Mouse (Mus musculus): ENCODE measurements around the gene Kdelr2. TPM values are rescaled to one million over a fixed set of nuclear protein-coding genes. Genes with fewer than 3 reads are reported as not detected.
A peak's percentile ranks its signal among the peaks of the same experiment; 100 is the strongest.

Gene Kdelr2
- polyA plus RNA-seq, 1 experiment = 4.8 TPM

DNA sequence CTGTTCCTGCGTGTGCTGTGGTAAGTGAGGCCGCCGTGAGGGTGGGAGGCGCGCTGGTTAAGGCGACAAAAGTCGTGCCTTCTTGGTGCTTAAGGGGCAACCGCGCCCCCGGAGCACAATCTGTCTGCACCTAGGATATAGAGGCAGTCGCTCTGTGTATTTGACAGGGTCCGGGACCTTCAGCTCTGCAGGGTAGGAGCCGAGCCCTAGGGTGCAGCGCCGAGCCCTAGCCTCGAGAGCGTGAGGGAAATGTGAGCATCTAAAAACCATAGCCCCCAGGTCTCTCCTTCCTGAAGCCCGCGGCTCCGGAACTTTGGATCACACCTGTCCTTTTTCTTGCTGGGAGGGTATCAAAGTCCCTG, 61.1 kb downstream of the Kdelr2 start:
- peaks cover 35% of the 10 kb centered on the region for H3K36me3 ChIP-seq (ENCODE audit: control insufficient read depth)
- H3K9me3 ChIP-seq (ENCODE audit: control insufficient read depth, low read length) = no peaks in the 10 kb centered on the region
- H3K4me1 ChIP-seq (ENCODE audit: control insufficient read depth) = peaks cover 47% of the 10 kb centered on the region
- H3K4me3 ChIP-seq (replicated peaks) = peak overlapping the region; percentile 77
- peaks cover 7% of the 10 kb centered on the region for H3K27me3 ChIP-seq (ENCODE audit: control insufficient read depth)
- no peak for TF ChIP-seq GATA1 (IDR thresholded peaks at IDR 0.05; ENCODE audit: low read length)
- no peak for TF ChIP-seq TAL1 (IDR thresholded peaks at IDR 0.05; ENCODE audit: low read length)

DNA sequence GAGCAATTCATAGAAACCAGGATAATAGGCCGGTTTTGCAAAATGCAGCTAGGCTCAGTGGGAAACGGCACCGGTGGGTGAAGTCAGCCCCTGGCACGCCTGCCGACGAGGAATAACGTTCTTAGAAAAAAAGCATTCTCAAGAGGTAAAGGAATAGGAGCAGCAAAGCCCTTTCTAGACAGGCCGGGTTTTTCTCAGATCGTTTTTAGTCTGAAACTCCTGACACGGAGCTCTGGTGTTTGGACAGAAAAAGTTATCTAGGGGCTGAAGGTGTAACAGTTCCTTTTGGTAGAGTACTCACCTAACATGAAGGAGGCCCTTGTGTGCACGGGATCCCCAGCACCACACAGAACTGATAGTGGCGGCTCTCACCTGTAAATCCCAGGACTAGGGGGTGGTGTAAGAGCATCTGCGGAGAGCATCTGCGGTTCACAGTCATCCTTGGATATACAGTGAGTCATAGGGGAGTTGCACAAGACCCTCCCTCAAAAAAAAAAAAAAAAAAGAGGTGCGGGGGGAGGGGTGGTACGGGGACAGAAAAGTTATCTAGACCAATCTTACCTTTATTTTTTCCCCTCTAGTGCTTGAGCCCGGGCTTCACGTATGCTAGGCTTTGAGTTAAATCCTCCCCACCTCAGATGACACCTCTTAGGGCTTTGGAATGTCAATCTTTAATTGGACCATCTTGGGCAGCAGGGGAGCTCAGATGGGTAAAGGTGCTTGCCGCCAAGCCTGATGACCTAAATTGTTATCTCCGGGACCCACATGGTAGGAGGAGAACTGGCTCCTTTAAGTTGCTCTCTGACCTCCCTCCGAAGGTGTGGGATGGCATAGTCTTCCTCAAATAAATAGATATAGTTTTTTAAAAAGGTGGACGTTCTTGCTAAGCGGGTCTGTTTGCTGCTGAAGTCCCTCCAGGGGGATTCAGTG, 61.8 kb downstream of the Kdelr2 start:
- peak; percentile 26; the same call in 1 of the 2 replicates for TF ChIP-seq GATA1 (IDR thresholded peaks at IDR 0.05; ENCODE audit: low read length)
- peak; percentile 64 for TF ChIP-seq TAL1 (IDR thresholded peaks at IDR 0.05; ENCODE audit: low read length)
- Histone ChIP-seq H3K4me3 (replicated peaks) (peak overlapping the region; percentile 77), H3K27me3 (ENCODE audit: control insufficient read depth) (peaks cover 7% of the 10 kb centered on the region), H3K4me1 (ENCODE audit: control insufficient read depth) (peaks cover 47% of the 10 kb centered on the region), H3K9me3 (ENCODE audit: control insufficient read depth, low read length) (no peaks in the 10 kb centered on the region), H3K36me3 (ENCODE audit: control insufficient read depth) (peaks cover 42% of the 10 kb centered on the region)

DNA sequence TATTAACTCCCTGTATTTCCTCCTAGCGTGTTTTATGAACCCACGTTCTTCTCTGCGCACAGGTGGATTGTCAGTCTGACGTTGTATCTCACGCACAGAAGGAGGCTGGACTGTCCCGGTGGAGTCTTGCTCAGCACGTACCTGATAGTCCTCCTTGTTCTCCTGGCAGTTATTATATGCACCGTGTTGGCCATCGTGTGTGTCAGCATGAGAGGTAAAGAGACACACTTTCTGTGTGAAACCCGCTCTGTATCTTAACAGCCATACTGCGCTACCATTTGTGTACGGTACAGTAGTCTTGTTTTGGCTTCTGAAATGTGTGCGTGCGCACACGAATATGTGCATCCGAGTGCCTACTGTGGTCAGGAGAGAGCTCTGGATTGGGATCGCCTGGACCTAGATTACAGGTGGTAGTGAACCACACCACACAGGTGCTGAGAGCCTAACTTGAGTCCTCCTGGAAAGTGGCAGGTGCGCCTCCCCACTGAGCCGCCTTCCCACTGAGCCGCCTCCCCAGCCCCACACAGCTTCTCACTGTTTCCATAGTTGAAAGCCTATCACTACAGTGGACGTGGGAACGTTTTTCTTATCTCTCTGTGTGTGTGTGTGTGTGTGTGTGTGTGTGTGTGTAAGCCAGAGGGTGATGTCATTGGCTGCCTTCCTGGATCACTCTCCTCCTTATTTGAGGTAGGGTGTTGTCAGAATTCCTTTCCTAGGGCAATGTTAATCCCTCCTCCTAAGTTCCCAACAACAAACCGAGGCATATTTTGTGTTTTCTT, 63.4 kb downstream of the Kdelr2 start:
- Histone ChIP-seq H3K4me1 (ENCODE audit: control insufficient read depth) (peaks cover 47% of the 10 kb centered on the region), H3K9me3 (ENCODE audit: control insufficient read depth, low read length) (no peaks in the 10 kb centered on the region), H3K36me3 (ENCODE audit: control insufficient read depth) (peaks cover 59% of the 10 kb centered on the region), H3K27me3 (ENCODE audit: control insufficient read depth) (no peaks in the 10 kb centered on the region), H3K4me3 (replicated peaks) (no peak overlapping the region)
- TF ChIP-seq GATA1 (IDR thresholded peaks at IDR 0.05; ENCODE audit: low read length) = no peak

DNA sequence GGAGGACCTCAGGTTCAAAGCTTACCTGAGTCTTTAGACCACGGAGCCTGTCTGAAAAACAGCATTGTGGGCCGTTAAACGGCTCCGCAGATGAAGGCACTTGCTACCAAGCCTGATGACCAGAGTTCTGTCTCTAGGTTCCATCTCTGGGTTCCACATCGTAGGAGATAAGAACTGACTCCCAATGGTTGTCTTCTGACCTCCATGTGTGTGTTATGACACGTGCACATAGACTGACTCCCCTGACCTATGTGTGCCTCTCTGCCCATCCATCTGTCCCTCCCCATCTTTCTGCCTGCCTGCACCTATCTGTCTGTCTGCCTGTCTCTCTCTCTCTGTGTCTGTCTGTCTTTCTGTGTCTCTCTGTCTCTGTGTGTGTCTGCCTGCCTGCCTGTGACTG, 64.3 kb downstream of the Kdelr2 start:
- Histone ChIP-seq H3K4me3 (replicated peaks) (no peak overlapping the region), H3K27me3 (ENCODE audit: control insufficient read depth) (no peaks in the 10 kb centered on the region), H3K36me3 (ENCODE audit: control insufficient read depth) (peaks cover 67% of the 10 kb centered on the region), H3K9me3 (ENCODE audit: control insufficient read depth, low read length) (no peaks in the 10 kb centered on the region), H3K4me1 (ENCODE audit: control insufficient read depth) (peaks cover 47% of the 10 kb centered on the region)
- TF ChIP-seq TAL1 (IDR thresholded peaks at IDR 0.05; ENCODE audit: low read length) (no peak), GATA1 (IDR thresholded peaks at IDR 0.05; ENCODE audit: low read length) (no peak)

DNA sequence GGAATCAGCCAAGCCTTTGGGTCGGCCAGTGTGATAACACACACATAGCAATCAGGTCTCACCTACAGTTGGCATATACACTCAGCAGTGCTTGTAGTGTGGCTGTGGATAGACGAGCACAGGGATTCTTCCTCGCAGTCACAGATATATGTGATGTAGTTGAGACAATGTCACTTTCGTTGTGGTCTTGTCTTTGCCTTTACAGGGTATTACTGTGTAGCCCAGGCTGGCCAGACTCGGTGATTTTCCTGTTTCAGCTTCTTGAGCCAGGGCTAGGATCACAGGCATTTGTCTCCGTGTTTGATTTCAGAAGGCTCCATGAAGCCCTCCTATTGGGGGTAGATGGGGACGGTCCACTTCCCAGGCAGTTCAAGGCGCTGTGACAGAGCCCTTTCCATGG, 66.0 kb downstream of the Kdelr2 start:
- Histone ChIP-seq H3K4me3 (replicated peaks) (no peak overlapping the region), H3K27me3 (ENCODE audit: control insufficient read depth) (no peaks in the 10 kb centered on the region), H3K36me3 (ENCODE audit: control insufficient read depth) (peaks cover 84% of the 10 kb centered on the region), H3K4me1 (ENCODE audit: control insufficient read depth) (peaks cover 32% of the 10 kb centered on the region), H3K9me3 (ENCODE audit: control insufficient read depth, low read length) (no peaks in the 10 kb centered on the region)
- TF ChIP-seq TAL1 (IDR thresholded peaks at IDR 0.05; ENCODE audit: low read length) (no peak), GATA1 (IDR thresholded peaks at IDR 0.05; ENCODE audit: low read length) (no peak)

DNA sequence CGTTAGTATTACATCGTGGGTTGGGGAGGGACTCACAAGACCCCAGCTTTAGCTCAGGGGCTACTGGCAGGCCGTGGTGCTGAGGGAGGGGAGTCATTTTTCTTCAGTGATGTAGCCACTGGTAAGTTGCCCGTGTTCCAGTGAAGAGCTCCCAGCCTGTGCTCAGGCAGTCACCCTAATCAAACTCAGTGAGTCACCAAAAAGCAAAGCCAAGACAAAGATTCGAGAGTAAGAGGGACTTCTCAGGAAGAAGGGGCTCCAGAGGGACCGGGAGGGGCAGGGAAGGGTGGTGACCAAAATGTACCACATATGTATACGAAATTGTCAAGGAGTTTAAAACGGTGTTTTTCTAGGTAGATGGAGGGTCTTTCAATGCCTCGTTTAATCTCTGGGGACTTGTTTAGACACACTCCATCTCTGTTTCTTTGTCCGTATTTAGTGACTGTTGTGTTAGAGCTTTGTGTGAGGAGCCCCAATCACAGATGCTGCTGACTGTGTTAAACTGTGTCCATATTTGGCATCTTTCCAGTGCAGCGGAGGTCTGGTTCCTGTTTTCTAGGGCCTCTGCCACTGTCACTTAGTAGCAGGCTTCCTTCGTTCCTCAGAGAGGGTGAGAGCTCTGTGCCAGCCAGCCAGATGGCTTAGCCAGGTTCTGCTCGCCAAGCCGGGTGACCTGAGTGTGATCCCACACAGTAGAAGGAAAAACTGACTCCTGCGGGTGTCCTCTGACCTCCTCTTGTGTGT, 67.0 kb downstream of the Kdelr2 start:
- Histone ChIP-seq H3K4me1 (ENCODE audit: control insufficient read depth) (peaks cover 22% of the 10 kb centered on the region), H3K9me3 (ENCODE audit: control insufficient read depth, low read length) (no peaks in the 10 kb centered on the region), H3K4me3 (replicated peaks) (no peak overlapping the region), H3K27me3 (ENCODE audit: control insufficient read depth) (no peaks in the 10 kb centered on the region), H3K36me3 (ENCODE audit: control insufficient read depth) (peaks cover 94% of the 10 kb centered on the region)
- TF ChIP-seq TAL1 (IDR thresholded peaks at IDR 0.05; ENCODE audit: low read length) = no peak
- TF ChIP-seq GATA1 (IDR thresholded peaks at IDR 0.05; ENCODE audit: low read length) = no peak

DNA sequence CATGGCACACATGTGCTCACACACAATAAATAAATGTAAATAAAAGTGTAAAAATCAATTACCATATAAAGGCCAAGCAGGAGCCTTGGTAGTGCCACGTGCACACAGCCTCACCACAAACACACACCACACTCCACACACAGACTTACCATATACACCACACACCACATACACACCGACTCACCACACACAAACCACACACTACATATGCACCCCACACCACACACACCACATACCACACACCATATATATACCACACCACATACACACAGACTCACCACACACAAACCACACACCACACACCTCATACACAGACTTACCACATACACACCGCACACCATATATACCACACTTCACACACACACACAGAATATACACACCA, 67.5 kb downstream of the Kdelr2 start:
- H3K36me3 ChIP-seq (ENCODE audit: control insufficient read depth) = peaks cover 99% of the 10 kb centered on the region
- peaks cover 17% of the 10 kb centered on the region for H3K4me1 ChIP-seq (ENCODE audit: control insufficient read depth)
- no peaks in the 10 kb centered on the region for H3K27me3 ChIP-seq (ENCODE audit: control insufficient read depth)
- H3K9me3 ChIP-seq (ENCODE audit: control insufficient read depth, low read length) = no peaks in the 10 kb centered on the region
- no peak overlapping the region for H3K4me3 ChIP-seq (replicated peaks)
- no peak for TF ChIP-seq TAL1 (IDR thresholded peaks at IDR 0.05; ENCODE audit: low read length)
- TF ChIP-seq GATA1 (IDR thresholded peaks at IDR 0.05; ENCODE audit: low read length) = no peak

Other genes starting within 250 kb of the Kdelr2 start
- gene Rbak, start 223.1 kb upstream of the Kdelr2 start, polyA plus RNA-seq (2012) = 0.01 and 0.02 TPM in 2 replicates
- not detected in 2 replicates for gene Spdye4b, start 222.8 kb upstream of the Kdelr2 start, polyA plus RNA-seq (2012)
- 0.02 TPM in 1 of 2 replicates, not detected in the other for gene Spdye4a, start 176.9 kb upstream of the Kdelr2 start, polyA plus RNA-seq (2012)
- 0.02 TPM in 2 replicates for gene Zfp12, start 168.7 kb upstream of the Kdelr2 start, polyA plus RNA-seq (2012)
- 0.02 TPM in 2 replicates for gene Zfp316, start 133.8 kb upstream of the Kdelr2 start, polyA plus RNA-seq (2012)
- gene Zfp853, start 110.2 kb upstream of the Kdelr2 start, polyA plus RNA-seq (2012) = 0.01 TPM in 1 of 2 replicates, not detected in the other
- gene E130309D02Rik, start 88.5 kb upstream of the Kdelr2 start, polyA plus RNA-seq (2012) = 9.0 and 10.0 TPM in 2 replicates
- 4.9 and 6.6 TPM in 2 replicates for gene Zdhhc4, start 74.6 kb upstream of the Kdelr2 start, polyA plus RNA-seq (2012)
- not detected in 2 replicates for gene Grid2ip, start 46.5 kb upstream of the Kdelr2 start, polyA plus RNA-seq (2012)
- gene Daglb, start 60.7 kb downstream of the Kdelr2 start, polyA plus RNA-seq (2012) = 0.52 and 0.87 TPM in 2 replicates
- gene Rac1, start 124.2 kb downstream of the Kdelr2 start, polyA plus RNA-seq (2012) = 7.6 and 8.1 TPM in 2 replicates
- 2.5 and 3.2 TPM in 2 replicates for gene Cyth3, start 218.6 kb downstream of the Kdelr2 start, polyA plus RNA-seq (2012)

Data from erythroblast, embryonic 14.5 days (primary cell).